Mouse (Mus musculus) forebrain, embryonic 16.5 days (tissue): ENCODE results near the gene Prkd1. TPM values are rescaled to one million over a fixed set of nuclear protein-coding genes. Genes with fewer than 3 reads are reported as not detected.
"Not testable (repeated sequence)": the region's sequence is repeated elsewhere in the genome, so short reads cannot be mapped to it uniquely, and the experiment has no call there.

ENCODE experiments used
- ATAC-seq: fragments of 200-750 bp; cut with Nextera tagmentation; 2 replicates; pipeline ENCODE4 v1.8.0; 2017; ENCODE audit warnings: mild to moderate bottlenecking, moderate library complexity
- H3K27ac ChIP-seq: fragments of 300-500 bp; sonication (generic); 2 replicates; pipeline ENCODE4 v1.5.1; 2014; ENCODE audit warnings: low read length, control low read depth
- H3K27me3 ChIP-seq: fragments of 300-500 bp; sonication (generic); replicated peaks from 2 replicates; pipeline ENCODE4 v1.6.1; 2014; ENCODE audit warnings: low read length; ENCODE audit not compliant: control insufficient read depth, insufficient read depth
- H3K36me3 ChIP-seq: fragments of 300-500 bp; sonication (generic); 2 replicates; pipeline ENCODE4 v1.6.1; 2014; ENCODE audit not compliant: control insufficient read depth, insufficient read depth
- H3K4me1 ChIP-seq: fragments of 300-500 bp; sonication (generic); replicated peaks from 2 replicates; pipeline ENCODE4 v1.6.1; 2014; ENCODE audit warnings: low read length; ENCODE audit not compliant: control insufficient read depth, insufficient read depth
- H3K4me2 ChIP-seq: fragments of 300-500 bp; sonication (generic); 2 replicates; pipeline ENCODE4 v1.6.1; 2014; ENCODE audit warnings: mild to moderate bottlenecking, low read length, control low read depth
- H3K4me3 ChIP-seq: fragments of 300-500 bp; sonication (generic); replicated peaks from 2 replicates; pipeline ENCODE4 v1.5.1; 2014; ENCODE audit warnings: mild to moderate bottlenecking, low read length, control low read depth
- H3K9ac ChIP-seq: fragments of 300-500 bp; sonication (generic); replicated peaks from 2 replicates; pipeline ENCODE4 v1.6.1; 2014; ENCODE audit warnings: low read depth, low read length, control low read depth
- H3K9me3 ChIP-seq: fragments of 300-500 bp; sonication (generic); 2 replicates; pipeline ENCODE4 v1.6.1; 2016; ENCODE audit warnings: low read length; ENCODE audit not compliant: control insufficient read depth
- WGBS: fragments of 180-500 bp; shearing (Covaris S2); extraction: QIAGEN DNeasy Blood & Tissue Kit; methylation state at CpG from one replicate; pipeline ENCODE4 v1.1.7; 2014; 5-methylcytosine and 5-hydroxymethylcytosine counted together
- polyA plus RNA-seq: library from polyadenylated mRNA; unstranded; fragments of >200 nt; fragmentation: Nextera tagmentation; extraction: Ambion mirVana; gene quantifications from 2 replicates; pipeline ENCODE4 v1.2.1, GENCODE M21; 2015

Gene Prkd1
- polyA plus RNA-seq: 4.9 and 5.7 TPM in 2 replicates

DNA sequence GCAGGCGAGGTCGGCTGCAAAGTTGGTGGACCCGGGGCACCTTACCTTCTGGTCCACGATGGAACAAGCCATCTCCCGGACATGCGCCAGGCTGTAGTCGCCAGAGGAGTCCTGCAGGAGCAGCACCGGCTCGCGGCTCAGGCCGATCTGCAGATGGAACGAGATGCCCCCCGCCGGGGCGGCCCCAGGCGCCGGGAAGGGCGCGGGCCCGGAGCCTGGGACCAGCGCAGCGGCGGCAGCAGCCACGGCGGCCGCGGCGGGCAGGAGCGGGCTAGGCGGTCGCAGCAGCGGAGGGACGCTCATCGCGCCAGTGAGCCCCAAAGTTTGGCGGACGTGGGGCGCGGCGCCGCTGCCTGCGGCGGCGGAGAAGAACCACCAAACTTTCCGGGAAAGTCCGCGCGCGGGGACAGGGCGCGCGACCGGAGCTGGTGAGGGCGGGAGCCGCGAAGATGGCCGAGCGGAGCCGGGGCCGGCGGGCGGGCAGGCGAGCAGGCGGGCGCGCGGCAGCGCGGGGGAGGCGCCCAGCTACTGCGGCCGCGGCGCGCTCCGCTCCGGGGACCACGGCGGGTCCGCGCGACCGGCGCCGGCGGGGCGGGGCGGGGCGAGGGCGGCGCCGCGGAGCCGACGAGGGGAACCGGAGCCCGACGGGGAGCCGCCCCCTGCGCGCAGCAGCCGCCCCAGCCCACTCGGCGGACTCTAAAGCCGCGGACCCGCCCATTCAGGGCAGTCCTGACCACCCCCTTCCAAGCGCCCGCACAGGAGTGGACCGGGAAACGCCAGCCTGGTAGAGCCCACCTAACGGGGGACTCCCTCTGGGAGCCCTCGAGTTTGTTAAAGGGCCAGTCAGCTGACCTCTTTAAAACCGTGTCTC is at the start of gene Prkd1:
Gene Prkd1 (minus strand): TSS at position 428 of the 871 bp plus-strand sequence.
- Histone ChIP-seq H3K27me3 (no peaks in the 10 kb centered on the region), H3K9me3 (no peaks in the 10 kb centered on the region), H3K27ac (no peak within 1 kb of the TSS), H3K9ac (peak within 1 kb of the TSS; percentile 80), H3K4me3 (peak within 1 kb of the TSS; percentile 89), H3K36me3 (no peaks in the 10 kb centered on the region), H3K4me2 (peak within 1 kb of the TSS; percentile 84), H3K4me1 (peaks cover 16% of the 10 kb centered on the region)
- ATAC-seq: peak; percentile 90
- under 1% methylated on average over 103 of the region's 114 CpGs for WGBS

DNA sequence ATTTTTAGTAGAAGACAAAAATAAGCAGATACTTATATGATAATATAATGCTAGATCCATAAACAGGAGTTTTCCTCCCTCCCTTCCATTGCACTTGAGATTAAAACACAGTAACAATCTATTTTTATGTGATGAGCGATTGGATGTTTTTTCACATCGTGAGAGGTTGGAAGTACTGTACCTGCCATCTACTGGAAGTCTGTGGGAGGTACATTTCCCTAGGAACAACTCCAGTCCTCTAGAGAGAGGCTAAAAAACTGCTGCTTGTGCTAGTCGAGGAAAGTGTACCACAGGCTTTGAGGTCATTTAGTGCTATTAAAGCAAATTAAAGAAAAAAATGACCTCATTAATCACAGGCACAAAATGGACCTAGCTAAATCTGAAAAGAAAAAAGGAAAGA is 48.6 kb upstream of the Prkd1 start:
- Histone ChIP-seq H3K4me3 (no peak overlapping the region), H3K4me2 (no peak overlapping the region), H3K27ac (no peak overlapping the region), H3K9me3 (no peaks in the 10 kb centered on the region), H3K36me3 (no peaks in the 10 kb centered on the region), H3K4me1 (no peaks in the 10 kb centered on the region; the same call in 1 of the 2 replicates), H3K9ac (no peak overlapping the region), H3K27me3 (no peaks in the 10 kb centered on the region)
- WGBS: 4% methylated on average over 3 of the region's 3 CpGs
- peak; percentile 94 for ATAC-seq

DNA sequence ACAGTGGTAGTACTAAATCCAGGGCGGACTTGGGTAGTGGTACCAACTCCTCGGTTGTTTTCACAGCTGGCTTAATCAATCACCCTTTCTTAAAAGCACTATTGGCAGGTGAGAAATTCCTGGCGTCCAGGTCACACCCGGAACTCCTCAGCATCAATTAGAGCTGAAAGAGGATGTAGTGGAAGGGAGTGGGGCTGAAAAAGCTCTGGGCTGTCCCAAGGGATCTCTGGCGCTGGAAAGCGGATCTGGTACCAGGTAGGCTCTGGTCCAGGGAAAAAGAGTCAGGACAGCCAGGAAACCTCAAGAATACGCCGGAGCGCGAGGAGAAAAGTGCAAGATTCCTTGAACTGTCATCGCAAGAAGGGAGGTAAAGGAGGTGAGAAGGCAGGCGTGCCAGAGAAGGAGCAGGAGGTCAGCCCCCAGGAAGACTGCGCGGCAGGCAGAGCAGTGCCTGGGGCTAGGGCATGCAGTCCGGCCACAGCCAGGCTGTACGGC is 675 bp downstream of the Prkd1 start:
- peak overlapping the region; percentile 89 for H3K4me3 ChIP-seq
- H3K9me3 ChIP-seq: no peaks in the 10 kb centered on the region
- no peaks in the 10 kb centered on the region for H3K36me3 ChIP-seq
- H3K27ac ChIP-seq: no peak overlapping the region
- H3K9ac ChIP-seq: peak overlapping the region; percentile 80
- WGBS: 2% methylated on average over 16 of the region's 16 CpGs
- H3K4me2 ChIP-seq: peak overlapping the region; percentile 84
- peak; percentile 61 for ATAC-seq
- H3K4me1 ChIP-seq: peaks cover 16% of the 10 kb centered on the region
- no peaks in the 10 kb centered on the region for H3K27me3 ChIP-seq

DNA sequence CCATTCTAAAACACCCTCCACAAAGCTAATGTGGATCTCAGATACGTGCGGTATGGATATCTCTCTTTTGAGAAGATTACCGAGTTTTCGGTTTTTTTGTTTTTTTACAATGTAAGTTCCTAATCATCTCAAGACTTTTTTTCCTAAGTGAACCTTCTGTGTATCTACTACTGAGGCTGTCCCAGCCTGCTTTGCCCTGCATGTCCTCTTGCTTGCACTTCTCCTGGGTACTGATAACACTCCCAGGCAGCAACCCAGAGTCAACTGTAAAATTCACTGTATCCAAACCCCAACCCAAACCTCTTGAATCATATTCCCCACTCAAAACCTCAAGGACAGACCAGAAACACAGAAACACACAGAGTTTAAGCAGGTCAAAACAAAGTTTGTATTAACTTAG is 2.0 kb downstream of the Prkd1 start:
- Histone ChIP-seq H3K4me1 (peaks cover 16% of the 10 kb centered on the region), H3K4me3 (no peak overlapping the region), H3K9ac (no peak overlapping the region), H3K9me3 (no peaks in the 10 kb centered on the region), H3K36me3 (no peaks in the 10 kb centered on the region), H3K27me3 (no peaks in the 10 kb centered on the region), H3K4me2 (peak overlapping the region; percentile 13; the same call in 1 of the 2 replicates), H3K27ac (no peak overlapping the region)
- WGBS: 91% methylated on average over 4 of the region's 4 CpGs
- ATAC-seq: no peak

DNA sequence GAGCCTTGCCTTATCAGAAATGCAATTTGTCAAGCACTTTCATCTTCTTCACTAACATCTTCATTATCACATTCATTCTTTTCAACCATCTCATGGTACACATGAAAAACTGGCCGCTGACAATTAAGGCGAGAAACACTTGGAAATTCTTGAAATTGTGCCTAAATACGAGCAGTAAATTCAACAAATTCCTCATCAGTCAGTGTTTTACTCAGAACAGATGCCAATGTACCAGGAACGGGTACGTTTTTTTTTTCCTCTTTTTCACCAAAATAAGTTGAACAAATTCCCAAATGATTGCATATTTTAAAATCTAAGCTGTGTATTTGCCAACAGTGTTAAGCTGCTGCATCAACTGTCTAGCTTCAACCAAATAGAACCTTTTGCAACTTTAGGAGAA is 6.2 kb downstream of the Prkd1 start:
- no peaks in the 10 kb centered on the region for H3K9me3 ChIP-seq
- H3K36me3 ChIP-seq: no peaks in the 10 kb centered on the region
- H3K9ac ChIP-seq: no peak overlapping the region
- peaks cover 5% of the 10 kb centered on the region for H3K4me1 ChIP-seq
- 50% methylated on average over 5 of the region's 5 CpGs for WGBS
- no peak overlapping the region for H3K27ac ChIP-seq
- no peak overlapping the region for H3K4me2 ChIP-seq
- H3K4me3 ChIP-seq: no peak overlapping the region
- no peaks in the 10 kb centered on the region for H3K27me3 ChIP-seq
- no peak for ATAC-seq

DNA sequence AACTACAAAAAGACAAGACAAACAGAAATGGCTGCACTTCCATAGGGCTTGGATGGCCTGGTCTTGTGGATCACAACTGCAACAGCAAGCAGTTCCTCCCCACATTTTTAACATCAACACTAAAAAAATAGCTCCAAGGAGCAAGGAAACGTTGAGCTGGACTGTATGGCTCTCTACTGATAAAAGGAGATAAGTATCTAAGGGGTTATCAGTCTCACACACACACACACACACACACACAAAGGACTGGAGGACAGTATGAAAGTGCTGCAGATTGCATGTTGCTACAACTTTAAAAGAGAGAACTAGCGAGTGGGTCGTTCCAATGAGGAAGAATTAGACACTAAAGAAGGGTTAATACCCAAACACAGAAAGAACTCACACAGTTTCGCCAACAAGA is 8.7 kb downstream of the Prkd1 start:
- Histone ChIP-seq H3K36me3 (no peaks in the 10 kb centered on the region), H3K27me3 (no peaks in the 10 kb centered on the region), H3K9me3 (no peaks in the 10 kb centered on the region), H3K27ac (no peak overlapping the region), H3K4me2 (no peak overlapping the region), H3K9ac (no peak overlapping the region), H3K4me3 (no peak overlapping the region), H3K4me1 (no peaks in the 10 kb centered on the region)
- WGBS: 89% methylated on average over 4 of the region's 4 CpGs
- no peak for ATAC-seq

DNA sequence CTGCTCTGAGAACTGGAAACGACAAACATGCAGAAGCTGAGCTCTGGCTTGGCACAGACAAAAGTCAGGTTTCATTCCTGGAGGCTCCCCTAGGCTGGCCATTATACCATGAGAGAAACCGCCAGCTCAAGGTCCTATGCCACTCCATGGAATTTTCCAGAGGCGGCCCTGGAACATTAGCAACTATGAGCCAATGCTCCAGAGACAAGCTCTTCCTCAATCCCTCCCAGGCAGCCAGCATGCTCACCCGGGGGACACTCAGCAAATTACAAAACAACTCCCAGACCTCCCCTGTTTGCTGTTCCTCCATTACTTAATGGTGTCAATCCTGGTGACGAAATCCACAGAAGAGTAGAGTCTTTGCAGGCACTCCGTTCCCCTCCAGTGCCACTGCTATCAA is 14.5 kb downstream of the Prkd1 start:
- H3K4me3 ChIP-seq: no peak overlapping the region
- WGBS: 67% methylated on average over 6 of the region's 6 CpGs
- H3K36me3 ChIP-seq: no peaks in the 10 kb centered on the region
- no peak overlapping the region for H3K9ac ChIP-seq
- no peak overlapping the region for H3K4me2 ChIP-seq
- no peaks in the 10 kb centered on the region for H3K27me3 ChIP-seq
- H3K4me1 ChIP-seq: no peaks in the 10 kb centered on the region
- no peak for ATAC-seq
- no peaks in the 10 kb centered on the region for H3K9me3 ChIP-seq
- H3K27ac ChIP-seq: no peak overlapping the region

DNA sequence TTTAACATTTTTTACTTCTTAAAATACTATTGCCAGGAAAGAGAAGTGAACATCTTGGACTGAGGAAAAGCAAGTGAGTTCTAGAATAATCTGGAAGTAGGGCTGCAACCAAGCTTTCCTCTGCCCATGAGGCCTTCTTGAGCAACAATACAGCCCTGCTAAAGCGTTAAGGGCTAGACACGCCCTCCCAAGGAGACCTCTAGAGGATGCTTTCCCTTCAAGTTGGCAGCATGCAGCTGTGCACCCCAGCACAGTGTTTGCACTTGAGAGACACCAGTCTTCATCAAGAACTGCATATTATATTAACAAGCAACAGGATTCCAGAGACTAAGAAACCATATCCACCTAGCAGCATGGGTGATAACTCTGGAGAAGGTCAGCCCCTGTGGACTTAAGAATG is 22.8 kb downstream of the Prkd1 start:
- H3K9me3 ChIP-seq, H3K27ac ChIP-seq, H3K4me3 ChIP-seq, H3K36me3 ChIP-seq, H3K27me3 ChIP-seq, H3K9ac ChIP-seq, ATAC-seq, H3K4me2 ChIP-seq: not testable (repeated sequence)
- H3K4me1 ChIP-seq: peaks cover 11% of the 10 kb centered on the region
- WGBS: 70% methylated on average over 2 of the region's 2 CpGs

DNA sequence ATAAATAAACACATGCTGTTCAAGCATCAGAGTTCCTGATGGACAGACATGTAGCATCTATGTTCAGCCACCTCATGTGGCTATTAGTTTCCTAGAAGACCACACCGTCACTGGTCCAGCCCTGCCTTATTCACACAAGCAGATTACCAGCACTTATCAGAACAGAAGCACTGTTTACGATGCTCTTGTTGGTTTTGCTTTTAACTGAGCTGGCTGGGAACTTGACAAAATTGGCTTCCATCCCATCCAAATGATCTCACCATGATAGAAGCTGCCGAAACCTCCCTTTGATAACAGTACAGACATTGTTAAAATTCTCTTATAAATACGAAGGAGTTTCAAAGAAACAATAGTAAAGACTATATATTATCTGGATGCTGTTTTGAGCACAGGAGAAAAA is 24.7 kb downstream of the Prkd1 start:
- Histone ChIP-seq H3K27ac (no peak overlapping the region), H3K27me3 (no peaks in the 10 kb centered on the region), H3K9me3 (no peaks in the 10 kb centered on the region), H3K4me3 (0 out of 2 replicates have a peak overlapping the region, but pooled peaks have one; percentile 13), H3K36me3 (no peaks in the 10 kb centered on the region), H3K4me1 (peaks cover 11% of the 10 kb centered on the region), H3K9ac (no peak overlapping the region), H3K4me2 (peak overlapping the region; percentile 11)
- WGBS: 14% methylated on average over 4 of the region's 4 CpGs
- ATAC-seq: peak; percentile 55; the same call in 1 of the 2 replicates
